Mouse (Mus musculus): ENCODE data around the gene Gpr183.

Gene Gpr183

GRCm38 (mm10) chr14:121964990-121965389 is at the start of gene Gpr183:
TSS of gene Gpr183 (minus strand) at chr14:121965195.
- DNase-seq (ENCODE audit: extremely low spot score, low read depth, low spot score), result no peak

DNA sequence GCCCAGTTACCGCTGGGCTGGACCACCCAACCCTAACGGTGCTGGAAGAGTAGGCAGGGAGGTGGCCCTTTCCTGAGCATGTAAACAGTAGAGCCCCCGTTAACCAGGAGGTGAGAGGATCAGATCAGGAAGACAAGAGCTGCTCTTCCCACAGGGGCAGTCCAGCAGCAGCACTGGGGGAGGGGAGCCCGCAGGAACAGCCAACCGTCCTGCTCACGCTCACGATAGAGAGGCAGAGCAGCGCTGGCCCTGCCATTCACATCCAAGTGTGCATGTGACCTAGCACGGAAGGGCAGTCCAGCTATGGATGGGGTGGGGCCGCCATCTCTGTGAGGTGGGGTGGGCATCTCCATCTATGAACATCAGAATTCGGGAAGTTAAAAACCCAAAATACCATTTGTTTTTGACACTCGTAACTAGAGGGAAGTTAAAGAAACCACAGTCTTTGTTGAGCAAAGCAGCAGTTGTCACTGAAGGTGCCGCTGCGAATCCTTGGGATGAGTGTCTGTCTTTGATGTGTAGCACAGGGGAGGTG is 48.5 kb upstream of the Gpr183 start:
- DNase-seq (ENCODE audit: extremely low spot score, low read depth, low spot score), result no peak

DNA sequence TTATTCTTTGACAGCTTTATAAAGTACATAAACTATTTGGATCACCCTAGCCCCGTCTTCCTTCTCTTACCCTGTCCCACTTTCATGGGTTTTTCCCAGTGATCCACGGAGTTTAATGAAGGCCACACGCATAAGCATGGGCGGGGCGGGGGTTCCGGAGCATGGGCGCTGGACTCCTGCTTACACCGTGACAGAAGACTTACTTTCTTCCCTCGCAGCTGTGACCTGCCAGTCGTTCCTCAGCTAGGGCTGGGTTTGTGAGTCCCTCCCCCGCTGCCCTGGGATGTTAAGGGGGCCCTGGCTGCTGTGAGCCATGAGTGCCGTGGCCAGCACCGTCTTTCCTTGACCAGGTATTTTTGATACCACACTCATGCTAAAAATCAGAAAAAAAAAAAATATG is 47.8 kb upstream of the Gpr183 start:
- no peak for DNase-seq (ENCODE audit: extremely low spot score, low read depth, low spot score)

DNA sequence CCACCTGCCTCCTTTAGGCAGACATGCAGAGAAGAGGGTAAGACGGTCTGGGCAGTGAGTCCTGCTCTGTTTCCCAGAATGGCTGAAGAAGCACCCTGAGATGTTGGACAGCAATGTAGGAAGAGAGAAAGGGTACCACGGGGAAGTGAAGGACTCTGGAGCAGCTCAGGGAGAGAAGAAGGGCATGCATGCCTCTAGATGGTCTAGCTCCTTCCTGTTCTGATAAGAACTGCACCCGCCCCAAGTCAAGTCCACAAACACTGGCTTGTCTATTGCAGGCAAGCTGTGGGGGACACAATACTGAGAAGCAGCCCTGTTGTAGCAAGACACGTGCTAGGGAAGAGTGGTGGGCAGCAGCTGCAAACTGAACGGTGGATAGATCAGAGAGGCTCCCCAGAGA is 47.2 kb upstream of the Gpr183 start:
- no peak for DNase-seq (ENCODE audit: extremely low spot score, low read depth, low spot score)

DNA sequence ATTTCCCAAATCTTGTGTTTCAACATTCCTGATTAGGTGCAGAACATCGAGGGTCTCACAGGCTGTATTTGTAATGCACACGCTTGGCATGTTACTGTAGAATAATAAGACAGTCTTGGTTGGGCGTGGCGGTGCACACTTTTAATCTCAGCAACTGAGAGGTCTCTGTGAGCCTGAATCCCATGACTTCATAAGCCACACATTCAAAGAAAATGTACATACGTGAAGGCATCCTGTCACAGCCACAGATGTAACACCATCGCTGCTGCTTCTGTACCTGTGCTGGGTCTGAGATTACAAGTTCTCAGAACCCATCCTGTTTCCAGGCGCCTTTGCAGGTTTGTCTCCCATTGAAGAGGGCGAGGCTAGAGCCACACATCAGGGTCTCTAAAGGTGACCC is 46.8 kb upstream of the Gpr183 start:
- DNase-seq (ENCODE audit: extremely low spot score, low read depth, low spot score), result no peak

DNA sequence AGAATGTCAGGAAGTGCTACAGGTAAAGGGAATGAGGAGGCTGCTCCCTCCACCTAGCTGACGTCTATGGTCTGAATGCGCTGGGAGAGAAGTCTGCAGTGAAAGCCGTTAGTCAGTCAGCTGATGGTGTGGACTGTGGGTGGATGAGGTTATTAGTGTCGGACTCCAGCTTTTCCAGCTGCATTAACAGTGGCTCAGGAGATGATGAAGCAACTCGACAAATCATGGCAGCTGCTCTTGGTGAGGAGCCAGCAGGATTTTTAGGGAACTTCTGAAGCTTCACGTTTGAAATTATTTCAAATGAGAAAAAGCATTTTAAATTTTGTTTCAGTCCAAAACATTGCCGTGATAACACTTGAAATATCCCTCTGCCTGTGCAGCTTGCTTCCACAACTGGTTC is 45.3 kb upstream of the Gpr183 start:
- no peak for DNase-seq (ENCODE audit: extremely low spot score, low read depth, low spot score)

- DNase-seq (ENCODE audit: extremely low spot score, low read depth, low spot score), result no peak
Measured at GRCm38 (mm10) chr14:122009502-122009901, 44.5 kb upstream of the Gpr183 start.

- DNase-seq (ENCODE audit: extremely low spot score, low read depth, low spot score), result no peak
Measured at GRCm38 (mm10) chr14:122008261-122008660, 43.3 kb upstream of the Gpr183 start.

- DNase-seq (ENCODE audit: extremely low spot score, low read depth, low spot score), result no peak
Measured at GRCm38 (mm10) chr14:122003812-122004211, 38.8 kb upstream of the Gpr183 start.

GRCm38 (mm10) chr14:122002224-122002623 is 37.2 kb upstream of the Gpr183 start:
- DNase-seq (ENCODE audit: extremely low spot score, low read depth, low spot score), result no peak

GRCm38 (mm10) chr14:122000346-122001105 is 35.5 kb upstream of the Gpr183 start:
- DNase-seq (ENCODE audit: extremely low spot score, low read depth, low spot score), result no peak

GRCm38 (mm10) chr14:121999455-121999854 is 34.5 kb upstream of the Gpr183 start:
- no peak for DNase-seq (ENCODE audit: extremely low spot score, low read depth, low spot score)

GRCm38 (mm10) chr14:121996786-121997185 is 31.8 kb upstream of the Gpr183 start:
- no peak for DNase-seq (ENCODE audit: extremely low spot score, low read depth, low spot score)

- no peak for DNase-seq (ENCODE audit: extremely low spot score, low read depth, low spot score)
Measured at GRCm38 (mm10) chr14:121995557-121995870, 30.5 kb upstream of the Gpr183 start.

- no peak for DNase-seq (ENCODE audit: extremely low spot score, low read depth, low spot score)
Measured at GRCm38 (mm10) chr14:121994846-121995556, 30.0 kb upstream of the Gpr183 start.

DNA sequence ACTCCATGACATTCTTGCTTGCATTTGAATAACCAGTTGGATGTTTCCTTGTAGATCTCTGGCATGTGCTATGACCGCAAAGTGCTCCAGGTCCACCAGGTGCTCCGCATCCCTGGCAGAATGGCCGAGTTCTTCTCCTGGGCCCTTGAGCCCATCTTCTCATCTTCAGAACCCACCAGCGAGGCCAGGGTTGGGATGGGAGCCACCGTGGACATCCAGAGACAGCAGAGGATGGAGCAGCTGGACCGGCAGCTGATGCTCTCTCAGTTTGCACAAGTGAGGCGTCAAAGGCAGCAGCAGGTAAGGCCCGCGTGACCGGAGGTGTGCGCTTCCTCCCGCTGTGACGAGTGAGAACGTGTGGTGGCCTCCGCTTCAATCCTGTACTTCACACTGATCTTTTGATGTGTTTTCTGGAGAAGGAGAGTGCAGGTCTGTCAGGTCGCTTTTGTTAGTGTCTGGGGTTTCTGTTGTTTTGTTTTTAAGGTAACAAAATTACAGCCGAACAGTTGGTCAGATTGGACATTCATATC is 29.2 kb upstream of the Gpr183 start:
- no peak for DNase-seq (ENCODE audit: extremely low spot score, low read depth, low spot score)

DNA sequence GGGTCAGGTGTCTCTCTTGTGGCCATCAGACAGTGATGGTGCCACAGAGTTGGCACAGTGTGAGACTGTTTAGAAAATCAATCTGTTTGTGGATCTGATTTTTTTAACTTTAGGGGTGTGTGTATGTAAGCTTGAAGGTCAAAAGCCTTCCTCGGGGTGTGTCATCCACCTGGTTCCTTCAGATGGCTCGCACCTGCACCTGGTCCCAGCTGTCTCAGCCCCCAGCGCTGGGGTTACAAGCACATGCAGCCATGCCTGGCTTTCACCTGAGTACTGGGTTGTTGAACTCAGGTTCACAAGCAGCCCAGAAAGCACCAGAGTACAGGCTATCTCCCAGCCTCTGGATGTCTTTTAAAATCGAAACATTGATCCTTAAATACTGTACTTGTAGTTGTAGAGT is 28.6 kb upstream of the Gpr183 start:
- DNase-seq (ENCODE audit: extremely low spot score, low read depth, low spot score), result no peak

DNA sequence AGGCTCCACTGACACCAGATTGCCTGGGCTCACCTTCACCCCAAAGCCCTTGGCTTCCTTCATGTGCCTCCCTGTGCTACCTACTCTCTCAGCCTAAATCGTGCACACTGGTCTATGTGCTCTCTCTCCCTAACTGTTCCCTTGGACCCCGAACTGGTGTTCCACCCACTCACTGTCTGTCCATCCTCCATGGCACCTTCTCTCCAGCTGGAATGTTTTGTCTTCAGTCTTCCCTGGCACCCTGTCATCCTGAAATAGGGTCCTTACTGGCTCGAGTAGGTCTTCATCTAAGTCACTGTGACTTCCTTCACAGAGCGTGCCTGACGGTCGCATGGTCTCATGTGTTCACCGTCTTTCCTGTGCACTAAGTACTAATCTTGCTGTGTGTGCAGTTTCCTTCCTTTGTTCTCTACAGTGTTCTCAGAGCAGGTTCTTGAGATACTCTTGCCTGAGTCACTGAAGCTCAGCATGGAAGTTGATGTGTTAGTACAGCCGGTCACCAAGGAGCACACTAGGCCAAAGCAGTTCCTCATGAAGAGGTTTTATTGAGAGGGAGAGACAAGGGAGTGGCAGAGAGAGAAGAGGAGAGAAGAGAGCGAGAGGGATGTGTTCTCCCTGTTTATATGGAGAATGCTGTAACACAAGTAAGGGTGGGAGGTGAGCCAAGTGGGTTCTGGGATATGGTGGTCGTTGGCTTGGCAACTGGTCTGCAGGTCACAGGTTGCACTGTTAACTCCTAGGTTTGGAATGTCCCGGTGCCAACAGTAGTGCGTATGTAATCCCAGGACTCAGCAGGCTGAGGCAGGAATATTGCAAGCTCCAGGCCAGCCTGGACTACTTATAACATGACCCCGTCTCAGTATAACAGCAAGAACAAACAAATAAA is 27.6 kb upstream of the Gpr183 start:
- no peak for DNase-seq (ENCODE audit: extremely low spot score, low read depth, low spot score)

DNA sequence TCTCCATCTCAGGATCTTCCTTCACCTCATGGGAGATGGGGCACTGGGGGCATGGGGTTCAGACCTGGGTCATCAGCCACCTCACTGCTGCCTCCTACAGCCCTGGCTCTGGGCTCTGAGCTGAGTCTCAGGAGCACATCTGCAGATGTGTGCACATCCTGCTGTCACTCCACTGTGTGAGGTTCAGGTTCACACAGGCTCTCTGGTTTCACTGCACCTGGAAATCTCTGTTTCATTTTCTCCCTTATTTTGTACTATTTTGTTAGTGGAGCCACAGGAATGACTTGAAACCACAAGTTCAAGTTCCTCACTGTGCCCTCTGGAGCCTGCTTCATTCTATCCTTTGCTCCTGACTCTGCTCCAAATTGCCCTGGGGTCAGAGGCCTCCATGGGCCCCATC is 26.9 kb upstream of the Gpr183 start:
- no peak for DNase-seq (ENCODE audit: extremely low spot score, low read depth, low spot score)

DNA sequence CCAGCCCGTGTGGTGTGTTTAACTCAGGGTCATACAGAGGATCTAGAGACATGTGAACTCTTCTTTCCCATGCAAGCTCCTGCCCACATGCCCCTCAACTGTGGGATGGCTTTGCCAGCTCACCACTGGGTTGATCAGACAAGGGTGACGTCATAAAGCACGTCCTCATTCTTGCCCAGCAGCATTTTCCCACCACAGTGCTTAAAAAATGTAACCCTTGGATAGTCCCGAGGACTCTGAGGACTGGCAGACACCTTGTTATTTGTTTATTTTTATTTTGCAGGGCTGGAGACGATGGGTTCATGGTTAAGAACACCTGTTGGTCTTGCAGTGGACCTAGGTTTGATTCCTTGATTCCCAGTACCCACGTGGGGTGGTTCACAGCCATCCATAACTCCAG is 25.9 kb upstream of the Gpr183 start:
- no peak for DNase-seq (ENCODE audit: extremely low spot score, low read depth, low spot score)

- no peak for DNase-seq (ENCODE audit: extremely low spot score, low read depth, low spot score)
Measured at GRCm38 (mm10) chr14:121989869-121990268, 24.9 kb upstream of the Gpr183 start.
